Mouse (Mus musculus) ES-Bruce4 (cell line): ENCODE results near the gene Pink1.

ENCODE experiments used
- CTCF ChIP-seq: IDR thresholded peaks from one replicate; pipeline ENCODE4 v1.8.1; 2011; ENCODE audit warnings: low read depth, low read length
- EP300 ChIP-seq: IDR thresholded peaks from 2 replicates; pipeline ENCODE4 v1.6.1; 2011; ENCODE audit warnings: low read depth, low read length; ENCODE audit not compliant: insufficient read depth
- POLR2A ChIP-seq: IDR thresholded peaks from one replicate; pipeline ENCODE4 v1.8.1; 2011; ENCODE audit warnings: low read length; ENCODE audit not compliant: insufficient read depth

- peak; percentile 100 for TF ChIP-seq CTCF
- TF ChIP-seq POLR2A, result no peak
- no peak for TF ChIP-seq EP300
Observed at GRCm38 (mm10) chr4:138282834-138283233, 43.3 kb downstream of the Pink1 start.
